Mouse (Mus musculus) c-Kit-positive CD71-negative TER-119-negative erythroid progenitor cells, embryonic 14.5 days (primary cell): ENCODE measurements around the gene Pdzd2.

Source experiments
- DNase-seq: peaks from one replicate; pipeline ENCODE4 v3.0.0-alpha.2; 2013; ENCODE audit warnings: low read depth

Gene Pdzd2

DNA sequence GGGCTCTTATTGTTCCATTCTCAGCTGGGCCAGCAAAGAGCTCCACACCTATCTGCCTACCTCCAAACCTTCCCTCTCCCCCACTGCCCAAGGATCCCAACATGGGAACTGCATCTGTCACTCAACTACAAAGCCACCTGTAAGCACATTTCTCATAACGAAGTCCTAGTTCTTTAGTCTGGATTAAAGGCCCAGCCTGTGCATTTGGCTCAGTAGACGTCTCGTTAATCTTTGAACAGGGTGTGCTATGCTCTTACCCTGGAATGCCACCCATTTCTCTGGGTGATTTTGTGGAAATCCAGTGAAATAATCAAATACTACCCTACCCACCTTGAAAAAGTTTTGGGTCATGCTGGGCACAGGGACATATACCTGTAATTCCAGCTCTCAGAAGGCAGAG is 308.5 kb downstream of the Pdzd2 start:
- DNase-seq = no peak

DNA sequence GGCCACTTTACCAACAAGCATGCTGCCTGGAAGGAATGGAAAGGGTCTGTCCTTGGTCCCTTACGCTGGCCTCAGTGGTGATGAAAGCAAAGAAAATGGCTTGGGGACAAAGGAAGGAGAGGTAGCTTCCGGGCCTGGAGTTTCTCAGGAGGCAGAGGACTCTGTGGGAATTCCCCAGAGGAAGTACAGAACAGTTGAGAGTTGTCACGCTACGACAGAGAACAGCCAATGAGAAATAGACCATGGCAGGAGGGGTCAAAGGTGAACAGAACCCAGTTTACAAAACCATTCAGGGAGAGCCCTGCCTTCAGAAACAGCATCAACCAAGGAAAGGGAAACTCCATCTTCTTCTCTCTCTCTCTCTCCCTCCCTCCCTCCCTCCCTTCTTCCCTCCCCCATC is 309.1 kb downstream of the Pdzd2 start:
- no peak for DNase-seq

DNA sequence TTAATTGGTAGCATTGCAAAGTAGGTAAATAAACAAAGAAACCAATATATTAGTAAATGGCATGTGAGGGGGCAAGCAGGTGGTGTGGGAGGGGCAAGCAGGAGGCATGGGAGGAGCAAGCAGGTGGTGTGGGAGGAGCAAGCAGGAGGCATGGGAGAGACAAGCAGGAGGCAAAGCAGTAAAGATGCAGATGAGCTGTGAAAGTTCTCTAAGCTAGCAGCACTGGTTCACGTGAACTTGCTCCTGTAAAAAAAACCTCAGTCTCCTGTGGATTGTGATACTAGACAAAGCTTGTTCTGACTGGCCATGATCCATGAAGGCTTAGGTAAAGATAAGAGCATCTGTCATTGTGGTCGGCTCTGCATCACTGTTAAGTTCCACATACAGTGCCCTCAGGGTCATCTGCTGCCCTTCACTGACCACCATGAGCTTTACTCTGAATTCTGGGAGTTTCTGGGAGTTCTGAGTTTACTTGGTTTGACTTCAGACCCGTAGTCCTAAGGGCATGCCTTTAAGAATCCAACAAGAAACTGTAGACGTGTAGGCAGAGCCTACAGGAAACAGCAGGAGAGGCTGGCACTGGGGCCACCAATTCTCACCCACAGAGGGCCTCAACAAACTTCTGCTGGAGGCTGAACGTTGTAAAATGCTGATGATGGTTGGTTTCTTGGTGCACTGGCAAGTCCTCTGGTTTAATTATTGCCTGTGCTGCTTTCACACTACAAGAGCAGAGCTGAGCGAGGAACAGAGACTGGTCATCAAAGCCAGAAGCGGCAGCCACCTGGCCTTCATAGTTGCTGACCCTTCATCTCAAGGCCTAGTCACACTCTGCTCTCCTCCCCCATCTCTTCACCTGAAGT is 309.9 kb downstream of the Pdzd2 start:
- no peak for DNase-seq

DNA sequence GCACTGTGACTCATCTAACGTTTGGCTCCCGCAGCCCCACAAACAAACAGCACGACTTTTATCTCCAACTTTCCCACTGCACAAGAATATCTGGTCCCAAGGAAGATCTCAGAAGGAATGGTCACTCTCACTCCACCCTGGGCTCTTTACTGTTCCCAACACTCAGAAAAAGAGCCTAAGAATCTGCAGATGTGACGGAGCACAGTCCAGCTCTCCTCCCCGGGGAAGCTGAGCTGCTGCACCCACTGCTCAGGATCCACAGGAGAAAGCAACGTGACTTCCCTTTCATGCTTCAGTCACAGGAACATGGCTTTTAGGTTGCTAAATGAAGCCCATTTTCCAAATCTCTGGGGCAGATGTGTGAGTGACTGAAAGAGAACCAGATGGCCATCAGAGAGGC is 311.9 kb downstream of the Pdzd2 start:
- DNase-seq = no peak

DNA sequence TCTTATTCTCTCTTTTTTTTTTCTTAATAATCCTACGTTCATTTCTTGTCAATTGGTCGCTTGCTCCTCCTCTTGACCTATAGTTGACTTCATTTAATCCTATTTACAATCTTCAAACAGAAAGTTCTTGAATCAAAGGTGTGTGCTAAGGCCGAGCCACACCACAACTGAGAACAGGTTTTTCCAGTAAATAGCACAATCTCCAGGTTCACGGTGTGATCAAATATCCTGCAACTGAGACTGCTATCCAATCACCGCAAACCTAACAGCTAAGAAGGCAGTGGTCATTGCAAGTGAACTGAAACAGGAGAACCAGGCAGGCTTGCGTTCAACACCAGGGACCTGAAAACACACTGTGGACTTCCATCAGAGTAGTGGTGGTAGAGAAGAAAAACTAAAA is 313.4 kb downstream of the Pdzd2 start:
- no peak for DNase-seq

DNA sequence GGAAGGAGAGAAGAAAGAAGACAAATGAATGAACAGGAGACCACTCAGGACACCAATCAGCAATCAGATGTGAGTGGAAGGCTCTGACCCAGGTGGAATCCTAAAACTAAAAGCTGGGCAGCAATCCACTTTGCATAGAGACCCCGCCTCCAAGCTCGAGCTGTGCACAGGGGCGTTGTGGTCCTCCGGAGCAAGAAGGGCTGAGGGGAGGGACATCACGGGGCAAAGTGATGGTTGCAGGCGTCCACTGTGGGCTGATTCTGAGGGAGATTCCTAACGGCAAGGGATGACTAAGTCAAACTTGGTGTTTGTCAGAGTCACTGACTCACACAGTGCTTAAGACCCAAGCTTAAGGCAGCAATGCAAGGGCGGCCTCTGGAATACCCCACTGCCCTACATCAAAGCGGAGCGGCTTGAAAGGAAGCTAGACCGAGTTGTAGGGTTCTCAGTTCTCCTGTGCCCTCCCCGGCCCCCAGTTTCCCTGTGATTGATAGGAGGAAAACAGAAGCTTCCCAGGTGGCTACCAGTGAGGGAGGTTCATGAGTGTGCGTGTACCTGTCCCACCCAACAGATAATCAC is 314.6 kb downstream of the Pdzd2 start:
- DNase-seq = no peak

DNA sequence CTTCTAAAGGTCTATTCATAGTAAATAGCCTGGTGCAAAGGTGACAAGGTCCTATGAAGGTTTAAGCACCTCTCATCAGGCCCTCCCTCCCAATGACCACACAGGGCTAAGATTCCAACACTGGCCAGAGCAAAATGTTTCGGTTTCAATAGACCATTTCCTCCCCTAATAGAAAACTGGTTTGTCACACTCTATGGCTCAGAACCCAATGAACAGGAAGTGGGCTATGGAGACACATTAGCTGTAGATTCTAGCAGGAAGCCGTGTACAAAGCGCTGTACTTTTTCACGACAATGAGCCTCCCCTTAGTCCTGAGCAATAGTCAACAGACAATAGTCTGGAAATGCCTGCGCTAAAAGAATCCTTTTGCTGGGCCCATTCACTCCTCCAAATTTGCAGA is 315.5 kb downstream of the Pdzd2 start:
- no peak for DNase-seq

DNA sequence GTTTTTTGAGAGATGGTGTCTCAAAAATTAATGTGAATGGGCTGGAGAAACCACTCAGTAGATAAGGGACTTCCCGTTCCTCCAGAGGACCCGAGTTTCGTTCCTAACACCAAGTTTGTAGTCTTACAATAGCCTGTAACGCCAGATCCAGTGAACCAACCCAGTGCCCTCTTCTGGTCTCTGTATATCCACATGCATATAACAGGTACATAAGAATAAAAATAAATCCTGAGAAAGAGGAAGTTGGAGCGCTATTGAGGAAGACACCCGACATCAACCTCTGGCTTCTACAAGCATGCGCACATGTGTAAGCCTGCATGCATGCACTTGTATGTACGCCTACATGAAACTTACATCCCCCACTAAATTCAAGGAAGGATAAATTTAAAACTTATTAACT is 318.8 kb downstream of the Pdzd2 start:
- no peak for DNase-seq

DNA sequence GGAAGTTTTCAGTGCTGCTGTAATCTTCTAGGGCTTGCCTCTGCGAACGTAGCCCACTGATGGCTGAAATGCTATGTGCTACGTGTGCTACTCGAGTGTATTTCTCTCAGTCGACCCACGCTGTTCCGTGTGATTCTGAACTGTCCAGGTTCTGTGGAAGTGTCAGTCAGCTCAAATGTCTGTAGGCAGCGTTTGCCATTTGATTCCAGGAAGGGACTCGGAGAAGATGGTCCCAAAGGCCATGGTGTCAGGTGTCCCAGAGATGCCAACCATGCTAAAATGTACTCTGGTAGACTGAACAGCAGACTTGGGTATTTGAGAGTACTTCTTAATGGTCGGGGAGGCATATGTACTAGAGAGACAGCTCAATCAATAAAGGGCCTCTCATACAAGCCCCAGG is 319.3 kb downstream of the Pdzd2 start:
- no peak for DNase-seq

DNA sequence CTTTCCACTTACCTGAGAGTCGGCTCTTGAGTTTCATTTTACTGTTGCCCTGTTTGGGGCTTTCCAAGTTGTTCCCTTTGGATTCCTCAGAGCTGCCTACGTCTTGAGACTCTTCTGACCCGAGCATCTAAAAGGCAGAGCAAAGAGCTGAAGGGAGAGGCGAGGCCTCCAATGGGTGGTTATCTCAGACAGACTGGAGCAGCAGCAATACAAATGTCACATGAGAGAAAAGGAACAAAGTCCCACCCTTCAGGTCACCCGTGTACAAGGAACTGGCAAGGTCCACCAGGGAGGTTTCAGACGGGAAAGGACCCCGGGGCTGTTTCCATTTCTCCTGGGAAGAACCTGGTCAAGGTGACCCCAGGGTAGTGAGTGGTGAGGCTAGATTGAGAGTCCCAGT is 320.3 kb downstream of the Pdzd2 start:
- no peak for DNase-seq

DNA sequence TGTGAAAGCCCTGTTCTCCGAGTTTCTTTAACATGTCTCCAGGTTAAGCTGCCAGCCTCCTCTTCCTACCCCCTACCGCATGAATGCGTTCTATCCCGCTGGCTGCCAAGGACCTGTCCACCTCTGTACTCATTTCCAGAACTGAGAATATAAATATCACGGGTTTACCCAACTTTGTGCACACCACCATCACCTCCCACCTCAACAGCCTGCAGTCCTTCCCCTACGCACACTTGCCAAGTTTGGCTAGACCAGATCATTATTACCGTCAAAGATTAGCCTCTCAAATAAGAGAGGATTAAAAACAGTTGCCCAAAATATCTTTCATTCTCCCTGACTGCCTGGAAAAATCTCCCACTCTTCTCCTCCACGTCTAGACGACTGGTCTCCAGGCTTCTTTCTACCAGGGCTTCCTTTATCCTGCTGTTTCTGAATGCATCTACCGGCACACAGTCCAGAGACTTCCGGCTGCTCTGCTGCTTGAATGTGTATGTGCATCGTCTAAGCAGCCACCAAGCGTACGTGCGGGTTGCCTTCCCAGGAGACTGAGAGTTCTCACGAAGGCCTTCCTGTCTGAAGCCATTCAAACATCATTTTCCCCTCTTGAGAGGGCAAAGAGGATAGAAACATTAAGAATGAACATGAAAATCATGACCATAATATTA is 324.1 kb downstream of the Pdzd2 start:
- DNase-seq = no peak

DNA sequence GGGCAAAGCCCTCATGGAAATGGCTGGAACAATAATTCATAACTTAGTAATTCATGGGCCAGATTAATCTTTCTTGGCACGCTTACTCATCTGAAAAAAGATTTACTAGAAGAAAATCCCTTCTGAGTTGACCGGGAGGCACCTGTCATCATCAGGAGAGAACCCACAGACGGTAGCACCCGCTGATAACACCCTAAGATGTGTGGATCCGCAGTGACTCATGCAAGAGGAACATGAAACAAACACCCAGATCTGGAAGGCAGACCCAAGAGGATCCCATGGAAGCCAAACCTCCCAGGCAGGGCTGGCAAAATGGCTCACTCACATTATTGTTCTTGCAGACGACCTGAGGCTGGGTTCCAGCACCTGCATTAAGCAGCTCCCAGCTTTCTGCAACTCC is 325.0 kb downstream of the Pdzd2 start:
- no peak for DNase-seq

DNA sequence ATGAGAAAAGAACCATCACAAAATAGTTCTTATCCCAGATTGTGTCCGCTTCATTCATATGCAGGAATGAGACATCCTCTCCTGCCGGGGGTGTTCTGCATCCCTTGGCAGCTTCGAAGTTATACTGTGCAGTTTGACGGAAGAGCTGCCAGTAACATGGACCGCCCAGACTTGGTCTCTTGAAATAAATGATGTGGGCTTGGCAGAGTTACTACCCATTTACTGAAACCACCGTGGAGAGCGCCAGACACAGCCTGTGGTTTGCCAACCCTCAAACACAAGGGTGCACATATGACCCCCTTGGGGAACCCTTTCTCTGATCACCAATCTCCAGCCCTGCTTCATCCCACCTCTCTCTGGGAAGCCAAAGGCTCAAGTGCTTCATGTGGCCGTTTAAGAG is 331.5 kb downstream of the Pdzd2 start:
- no peak for DNase-seq

DNA sequence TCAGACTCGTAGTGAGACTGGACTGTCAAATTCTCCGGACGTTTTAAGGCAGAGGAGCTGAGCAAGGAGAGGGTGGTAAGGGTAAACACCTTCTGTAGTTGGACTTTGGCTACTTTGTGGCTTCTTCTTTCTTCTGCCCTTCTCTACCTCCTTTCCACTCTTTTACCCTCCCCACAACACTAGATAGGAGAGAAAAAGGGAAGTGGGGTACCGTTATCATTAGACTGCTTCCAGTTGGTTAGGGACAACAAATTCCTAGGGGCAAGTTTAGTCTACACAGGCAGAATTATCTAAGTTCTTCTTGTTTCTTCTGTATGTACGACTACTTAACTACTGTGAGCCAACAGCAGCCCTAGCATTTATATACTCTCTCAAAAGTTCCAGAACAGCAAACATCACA is 334.1 kb downstream of the Pdzd2 start:
- no peak for DNase-seq

DNA sequence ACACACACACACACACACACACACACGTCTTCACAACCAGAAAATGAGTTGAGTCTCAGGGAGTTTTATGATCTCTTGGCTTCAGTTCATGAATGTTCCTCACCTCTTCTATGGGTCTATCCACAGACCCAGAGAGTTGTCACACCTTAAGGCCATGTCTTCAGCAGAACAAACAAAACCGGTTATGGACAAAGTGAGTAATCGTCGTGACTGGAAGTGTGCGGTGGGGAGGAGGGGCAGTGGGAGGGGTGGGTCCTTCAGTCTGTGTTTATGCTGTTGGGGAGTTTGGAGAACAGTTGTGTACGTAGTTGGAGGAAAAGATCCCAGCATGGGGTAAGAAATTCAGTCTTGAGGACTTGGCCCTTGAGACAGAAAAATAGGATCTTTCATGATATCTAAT is 342.7 kb downstream of the Pdzd2 start:
- DNase-seq = no peak

DNA sequence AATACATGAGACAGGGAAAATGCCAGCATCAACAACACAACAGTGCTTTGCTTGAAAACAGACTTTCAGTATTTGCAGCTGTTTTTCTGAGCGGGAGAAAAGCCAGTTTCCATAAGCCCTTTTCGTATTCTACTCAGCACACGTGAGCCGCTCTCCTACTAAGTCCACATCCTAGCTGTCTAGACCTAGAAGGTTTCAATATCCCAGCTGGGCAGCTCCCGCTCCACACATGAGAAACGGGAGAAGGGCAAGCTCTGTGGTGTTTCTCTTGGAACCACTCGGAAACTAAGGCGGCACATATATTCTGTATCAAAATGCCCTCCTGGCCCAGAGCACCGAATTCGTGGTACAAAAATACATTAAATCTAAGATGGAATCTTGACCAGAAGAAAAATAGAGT is 345.0 kb downstream of the Pdzd2 start:
- DNase-seq = no peak

DNA sequence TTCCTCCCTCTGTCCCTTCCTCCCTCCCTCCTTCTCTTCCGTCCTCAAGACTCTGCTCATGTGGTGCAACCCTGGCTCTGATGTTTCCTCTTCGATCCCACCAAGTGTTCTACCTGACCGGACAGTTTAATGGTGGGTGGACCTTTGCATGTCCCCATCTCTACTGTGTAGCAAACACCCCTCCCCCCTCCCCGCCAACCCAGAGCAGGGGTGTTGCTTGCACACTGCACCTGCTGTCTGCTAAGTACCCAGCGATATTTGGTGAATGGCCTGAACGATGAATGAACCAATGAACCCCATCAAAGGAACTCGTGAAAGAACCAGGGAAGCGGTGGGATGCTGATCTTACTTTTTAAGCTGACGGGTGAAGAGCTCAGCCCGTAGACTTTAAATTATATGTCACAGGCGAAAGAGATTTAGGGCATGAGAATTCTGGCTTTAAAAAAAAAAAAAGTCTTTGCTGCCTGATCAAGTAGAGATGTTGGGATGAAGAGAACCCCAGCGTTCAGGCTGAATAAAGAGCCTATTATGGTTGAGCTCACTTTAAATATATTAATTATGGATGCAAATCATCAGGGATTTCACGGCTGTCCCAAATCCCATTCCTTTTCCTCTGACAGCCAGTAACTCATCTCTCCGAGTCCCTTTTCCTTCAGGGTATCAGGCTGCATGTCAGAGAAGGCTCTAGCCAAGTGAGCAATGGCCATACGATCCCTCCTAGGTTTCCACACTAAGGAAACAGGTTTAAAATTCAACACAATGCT is 350.8 kb downstream of the Pdzd2 start:
- no peak for DNase-seq

DNA sequence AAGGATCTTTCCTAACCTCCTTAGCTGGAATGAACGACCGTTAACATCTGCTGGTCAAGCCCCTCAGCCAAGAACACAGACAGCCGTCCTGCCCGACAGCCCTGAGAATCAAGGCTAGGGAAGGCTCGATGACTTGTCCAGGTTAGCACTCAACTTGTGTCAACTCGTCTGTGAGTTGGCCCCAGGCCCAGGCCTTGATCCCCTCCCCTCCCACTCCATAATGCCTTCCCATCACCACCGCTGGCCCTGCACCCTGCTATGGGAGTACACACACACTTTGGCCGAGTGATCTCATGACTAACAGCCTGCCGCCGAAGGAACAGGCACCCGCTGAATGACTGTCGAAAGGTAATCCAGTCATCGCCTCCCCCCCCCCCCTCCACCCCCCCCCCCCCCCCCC is 355.0 kb downstream of the Pdzd2 start:
- no peak for DNase-seq

DNA sequence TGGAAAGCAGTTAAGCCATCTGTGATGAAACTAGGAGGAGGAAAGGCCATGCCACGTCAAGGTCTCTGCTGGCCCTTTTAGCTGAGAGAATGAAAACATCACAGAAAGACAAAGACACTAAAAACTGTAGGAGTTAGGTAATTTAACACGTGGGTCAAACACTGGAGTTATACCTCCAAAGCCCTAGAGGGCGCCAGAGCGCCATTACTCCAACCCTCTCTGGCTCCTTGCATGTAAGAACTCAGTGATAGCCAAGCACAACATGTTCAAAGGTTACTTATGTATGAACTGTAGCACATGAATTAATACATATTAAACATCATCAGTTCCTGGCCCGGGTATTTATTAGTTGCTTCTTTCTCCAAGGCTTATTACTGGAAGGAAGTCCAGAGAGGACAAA is 359.2 kb downstream of the Pdzd2 start:
- DNase-seq = peak; percentile 65

DNA sequence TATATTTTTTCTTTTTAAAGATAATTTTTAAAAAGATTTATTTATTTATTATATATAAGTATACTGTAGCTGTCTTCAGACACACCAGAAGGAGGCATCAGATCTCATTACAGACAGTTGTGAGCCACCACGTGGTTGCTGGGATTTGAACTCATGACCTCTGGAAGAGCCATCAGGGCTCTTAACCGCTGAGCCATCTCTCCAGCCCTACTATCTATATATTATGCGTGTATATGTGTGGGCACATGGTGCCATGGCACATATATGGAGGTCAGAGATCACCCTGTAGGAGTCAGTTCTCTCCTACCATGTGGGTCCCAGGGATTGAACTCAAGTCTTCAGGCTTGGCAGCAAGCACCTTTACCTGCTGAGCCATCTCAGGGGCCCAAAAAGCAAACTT is 359.7 kb downstream of the Pdzd2 start:
- no peak for DNase-seq

DNA sequence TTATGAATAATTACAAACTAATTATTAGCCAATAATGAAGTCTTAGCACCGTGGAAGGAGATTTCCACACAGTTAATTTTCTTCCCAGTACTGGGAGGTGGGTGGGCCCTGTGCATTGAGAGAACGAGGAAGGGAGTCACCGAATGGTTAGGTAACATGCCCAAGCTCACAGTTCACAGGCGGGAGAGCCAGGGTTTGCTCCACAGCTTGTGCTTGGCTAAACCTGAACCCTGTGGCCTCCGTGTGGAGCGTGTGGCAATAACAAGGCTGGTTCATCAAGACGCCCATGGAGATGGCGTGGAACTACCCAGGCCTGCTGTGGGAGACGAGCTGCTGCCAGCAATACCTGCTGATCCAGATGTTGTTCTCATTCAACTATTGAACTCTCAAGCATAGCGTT is 361.9 kb downstream of the Pdzd2 start:
- no peak for DNase-seq

DNA sequence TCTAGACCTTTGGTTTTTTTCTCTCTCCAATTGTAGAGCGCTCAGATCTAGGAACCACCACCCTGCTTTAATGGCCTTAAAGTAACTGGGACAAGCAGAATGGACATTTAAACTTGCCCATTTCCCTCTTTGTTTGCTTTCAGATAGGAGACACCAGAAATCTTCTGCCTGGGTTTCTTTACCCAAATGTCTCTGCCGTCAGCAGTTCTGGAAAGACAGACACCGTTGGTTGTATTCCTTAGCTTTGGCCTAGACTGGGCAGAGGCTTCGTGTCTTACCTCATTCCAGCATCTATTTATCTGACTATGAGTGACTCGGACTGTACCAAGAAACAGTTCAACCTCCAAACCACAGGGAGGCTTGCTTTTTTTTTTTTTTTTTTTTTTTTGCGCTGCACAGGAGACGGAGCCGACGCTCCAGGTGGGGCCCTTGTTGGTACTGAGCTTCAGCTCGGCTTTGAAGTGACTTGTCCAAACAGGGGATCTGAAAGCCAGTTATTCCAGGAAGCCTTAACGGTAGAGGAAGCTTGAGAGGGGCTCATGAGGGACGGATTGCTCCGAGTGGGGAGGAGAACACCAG is 363.1 kb downstream of the Pdzd2 start:
- DNase-seq = no peak
